In the genomic region with DNA sequence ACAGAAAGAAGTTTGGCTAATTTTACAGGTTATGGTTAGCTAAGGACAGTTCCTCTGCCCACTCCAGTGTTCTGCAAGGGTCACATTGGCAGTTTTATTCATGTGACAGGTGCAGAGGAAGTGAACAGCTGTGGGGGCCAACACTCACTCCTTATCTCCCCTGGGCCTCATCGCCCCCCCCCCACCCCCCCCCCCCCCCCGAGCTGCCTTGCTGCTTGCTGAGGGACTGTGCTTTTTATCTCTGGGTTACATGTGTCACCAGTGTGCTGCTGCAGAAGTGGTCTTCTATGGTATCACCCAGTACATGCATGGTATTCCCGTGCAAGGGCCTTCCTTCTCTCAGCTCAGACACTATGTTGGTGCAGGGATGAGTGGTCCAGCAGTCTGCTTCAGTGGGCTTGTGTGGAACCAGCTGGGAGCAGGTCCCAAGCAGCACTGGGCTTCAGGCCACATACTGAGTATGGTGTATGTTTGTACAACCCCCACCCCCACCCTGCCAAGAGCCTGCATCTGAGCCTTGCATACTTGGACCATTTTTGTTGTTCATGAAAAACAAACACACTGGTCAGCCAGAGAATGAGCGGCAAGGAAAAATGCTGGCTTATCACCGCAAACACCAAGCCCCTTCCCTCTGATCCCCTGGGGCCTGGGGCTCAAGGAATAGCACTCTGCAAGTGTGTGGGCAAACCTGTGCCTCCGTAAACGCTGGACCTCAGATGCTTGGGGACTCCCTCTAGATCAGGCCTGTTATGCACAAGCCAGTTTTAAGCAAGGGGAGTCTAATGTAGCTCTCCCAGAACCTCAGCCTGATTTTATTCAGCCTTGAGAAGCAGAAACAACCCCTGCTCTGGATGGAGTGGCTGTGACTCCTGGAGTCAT, we compare ENCODE assay signal across 8 mouse cellular contexts. TPM values are rescaled to one million over a fixed set of nuclear protein-coding genes. Genes with fewer than 3 reads are reported as not detected.
A peak's percentile ranks its signal among the peaks of the same experiment; 100 is the strongest.
DNase-seq lines count a peak whose midpoint lies in the region; ATAC-seq and TF ChIP-seq lines count a peak whose summit lies in the region.

No protein-coding gene starts in this region.

- no peak for DNase-seq in forebrain, embryonic 10.5 days (ENCODE audit: extremely low spot score, low spot score)
- no peak for DNase-seq in forebrain, embryonic 14.5 days (ENCODE audit: low spot score)
- no peak for DNase-seq in thymus, adult 2 months
- no peak for DNase-seq in thymus, adult 18-20 months
- peak in 2 of 3 experiments; percentile 38 to 49 for DNase-seq in liver, embryonic 14.5 days (ENCODE audit: low read depth in 3 of 3, low spot score in 3 of 3)
- DNase-seq in thymus, postnatal 36 days, result peak; percentile 26 to 29
- DNase-seq in urinary bladder, postnatal 4 days (ENCODE audit: low spot score in 2 of 2), result no peak
- no peak for DNase-seq in adrenal gland, adult (ENCODE audit: inconsistent age in 2 of 2, low spot score in 1 of 2)

- peak overlapping the region; percentile 80 for H3K27ac ChIP-seq in forebrain, embryonic 10.5 days
- H3K27ac ChIP-seq in forebrain, embryonic 14.5 days (ENCODE audit: low read depth, low read length), result no peak overlapping the region
- peak overlapping the region; percentile 59 for H3K27ac ChIP-seq in thymus, adult 2 months (ENCODE audit: control insufficient read depth, insufficient read depth, low read length)
- H3K27ac ChIP-seq in liver, embryonic 14.5 days, result peak overlapping the region; percentile 66

- peak; percentile 57 for TF ChIP-seq EP300 in liver, embryonic 14.5 days (IDR thresholded peaks at IDR 0.05; ENCODE audit: low read depth)

- no peak overlapping the region for H3K4me3 ChIP-seq in forebrain, embryonic 10.5 days
- no peak overlapping the region for H3K4me3 ChIP-seq in forebrain, embryonic 14.5 days (ENCODE audit: low read depth, low read length)
- no peak overlapping the region for H3K4me3 ChIP-seq in thymus, adult 2 months (ENCODE audit: control insufficient read depth, insufficient read depth, low read length)
- H3K4me3 ChIP-seq in liver, embryonic 14.5 days (ENCODE audit: insufficient read depth in 1 of 2, low read depth in 2 of 2, low read length in 2 of 2), result no peak overlapping the region

- no peaks in the 10 kb centered on the region; the same call in none of the 2 replicates for H3K36me3 ChIP-seq in forebrain, embryonic 10.5 days (replicated peaks)
- H3K36me3 ChIP-seq in forebrain, embryonic 14.5 days (ENCODE audit: control insufficient read depth, insufficient read depth, low read length), result no peaks in the 10 kb centered on the region
- no peaks in the 10 kb centered on the region for H3K36me3 ChIP-seq in thymus, adult 2 months (ENCODE audit: control insufficient read depth, insufficient read depth, low read length)
- H3K36me3 ChIP-seq in liver, embryonic 14.5 days (replicated peaks; ENCODE audit: control insufficient read depth, insufficient read depth, low read depth), result no peaks in the 10 kb centered on the region

- no peak overlapping the region for H3K4me2 ChIP-seq in forebrain, embryonic 14.5 days (ENCODE audit: low read length)
- peak overlapping the region; percentile 59 for H3K4me2 ChIP-seq in liver, embryonic 14.5 days (ENCODE audit: low read depth)

- H3K9me3 ChIP-seq in forebrain, embryonic 10.5 days, result no peaks in the 10 kb centered on the region
- no peaks in the 10 kb centered on the region for H3K9me3 ChIP-seq in forebrain, embryonic 14.5 days (replicated peaks; ENCODE audit: control insufficient read depth, low read length)
- H3K9me3 ChIP-seq in liver, embryonic 14.5 days (ENCODE audit: control insufficient read depth, low read length), result no peaks in the 10 kb centered on the region

- no peak for TF ChIP-seq POLR2A in thymus, adult 2 months (IDR thresholded peaks at IDR 0.05; ENCODE audit: control insufficient read depth, extremely low read depth, insufficient read depth, low read length, poor library complexity)

- 60% methylated on average over 6 of the region's 7 CpGs for WGBS in forebrain, embryonic 10.5 days
- WGBS in forebrain, embryonic 14.5 days, result 54% methylated on average over 5 of the region's 7 CpGs
- 59% methylated on average over 6 of the region's 7 CpGs for WGBS in thymus, adult 2 months
- WGBS in liver, embryonic 14.5 days (ENCODE audit: insufficient replicate concordance), result 24% methylated on average over 7 of the region's 7 CpGs

- H3K27me3 ChIP-seq in forebrain, embryonic 10.5 days (ENCODE audit: poor library complexity, severe bottlenecking), result no peaks in the 10 kb centered on the region
- no peaks in the 10 kb centered on the region for H3K27me3 ChIP-seq in forebrain, embryonic 14.5 days (replicated peaks; ENCODE audit: control insufficient read depth, insufficient read depth, low read length)
- H3K27me3 ChIP-seq in thymus, adult 2 months (ENCODE audit: control insufficient read depth, insufficient read depth, low read length), result no peaks in the 10 kb centered on the region
- H3K27me3 ChIP-seq in liver, embryonic 14.5 days (ENCODE audit: control insufficient read depth, insufficient read depth, low read length), result no peaks in the 10 kb centered on the region

- no peak for TF ChIP-seq CTCF in thymus, adult 2 months (IDR thresholded peaks at IDR 0.05; ENCODE audit: borderline replicate concordance, control insufficient read depth, extremely low read depth, insufficient read depth, low read length, poor library complexity)
- TF ChIP-seq CTCF in liver, embryonic 14.5 days (IDR thresholded peaks at IDR 0.05; ENCODE audit: low read depth), result no peak

- no peak for ATAC-seq in forebrain, embryonic 14.5 days
- peak; percentile 80 for ATAC-seq in liver, embryonic 14.5 days (ENCODE audit: insufficient read depth)

- no peak overlapping the region for H3K9ac ChIP-seq in forebrain, embryonic 14.5 days (ENCODE audit: low read length)
- H3K9ac ChIP-seq in liver, embryonic 14.5 days (replicated peaks), result peak overlapping the region; percentile 31

- H3K4me1 ChIP-seq in forebrain, embryonic 10.5 days, result peaks cover 89% of the 10 kb centered on the region
- H3K4me1 ChIP-seq in forebrain, embryonic 14.5 days (ENCODE audit: control insufficient read depth, insufficient read depth, low read length), result peaks cover 31% of the 10 kb centered on the region
- peaks cover 39% of the 10 kb centered on the region for H3K4me1 ChIP-seq in thymus, adult 2 months (replicated peaks; ENCODE audit: control insufficient read depth, insufficient read depth, low read length)
- peaks cover 38 to 50% of the 10 kb centered on the region in 2 experiments for H3K4me1 ChIP-seq in liver, embryonic 14.5 days (replicated peaks; ENCODE audit: control insufficient read depth in 2 of 2, insufficient read depth in 2 of 2, low read length in 1 of 2)

RNA-seq across cellular contexts. Expression of a gene that starts 38.2 kb away (rescaled TPM):
- polyA plus RNA-seq in forebrain, embryonic 10.5 days (2016; fragmentation: Nextera tagmentation; extraction: Ambion mirVana), result 31.6 and 35.1 TPM in 2 replicates
- 22.0 and 23.5 TPM in 2 replicates for polyA plus RNA-seq in forebrain, embryonic 14.5 days (2014; fragmentation: Nextera tagmentation; extraction: Ambion mirVana)
- polyA plus RNA-seq in thymus, adult 2 months (2012; rRNA removed), result 10.6 and 10.7 TPM in 2 replicates
- polyA plus RNA-seq in liver, embryonic 14.5 days (2012; rRNA removed), result 79.9 and 113 TPM in 2 replicates
- polyA plus RNA-seq in liver, embryonic 14.5 days (2014; fragmentation: Nextera tagmentation; extraction: Ambion mirVana), result 110 and 112 TPM in 2 replicates

RNA-seq across cellular contexts. Expression of a gene that starts 38.7 kb away (rescaled TPM):
- 58.1 and 60.1 TPM in 2 replicates for polyA plus RNA-seq in forebrain, embryonic 10.5 days (2016; fragmentation: Nextera tagmentation; extraction: Ambion mirVana)
- polyA plus RNA-seq in forebrain, embryonic 14.5 days (2014; fragmentation: Nextera tagmentation; extraction: Ambion mirVana), result 54.6 and 71.9 TPM in 2 replicates
- 104 and 108 TPM in 2 replicates for polyA plus RNA-seq in thymus, adult 2 months (2012; rRNA removed)
- 73.8 and 84.7 TPM in 2 replicates for polyA plus RNA-seq in liver, embryonic 14.5 days (2012; rRNA removed)
- 69.8 and 80.4 TPM in 2 replicates for polyA plus RNA-seq in liver, embryonic 14.5 days (2014; fragmentation: Nextera tagmentation; extraction: Ambion mirVana)

RNA-seq across cellular contexts. Expression of a gene that starts 40.0 kb away (rescaled TPM):
- polyA plus RNA-seq in forebrain, embryonic 10.5 days (2016; fragmentation: Nextera tagmentation; extraction: Ambion mirVana), result 116 TPM in 2 replicates
- polyA plus RNA-seq in forebrain, embryonic 14.5 days (2014; fragmentation: Nextera tagmentation; extraction: Ambion mirVana), result 46.8 and 47.8 TPM in 2 replicates
- 52.3 and 56.0 TPM in 2 replicates for polyA plus RNA-seq in thymus, adult 2 months (2012; rRNA removed)
- 6.0 and 6.4 TPM in 2 replicates for polyA plus RNA-seq in liver, embryonic 14.5 days (2012; rRNA removed)
- 4.7 and 7.4 TPM in 2 replicates for polyA plus RNA-seq in liver, embryonic 14.5 days (2014; fragmentation: Nextera tagmentation; extraction: Ambion mirVana)

RNA-seq across cellular contexts. Expression of a gene that starts 40.0 kb away (rescaled TPM):
- polyA plus RNA-seq in forebrain, embryonic 10.5 days (2016; fragmentation: Nextera tagmentation; extraction: Ambion mirVana), result 35.7 and 37.1 TPM in 2 replicates
- 78.7 and 81.3 TPM in 2 replicates for polyA plus RNA-seq in forebrain, embryonic 14.5 days (2014; fragmentation: Nextera tagmentation; extraction: Ambion mirVana)
- 53.7 and 67.3 TPM in 2 replicates for polyA plus RNA-seq in thymus, adult 2 months (2012; rRNA removed)
- 44.3 and 44.5 TPM in 2 replicates for polyA plus RNA-seq in liver, embryonic 14.5 days (2012; rRNA removed)
- polyA plus RNA-seq in liver, embryonic 14.5 days (2014; fragmentation: Nextera tagmentation; extraction: Ambion mirVana), result 58.8 and 70.3 TPM in 2 replicates

Comparison
In these comparisons a context has a peak if more than half of its experiments do, and no peak if none do; other contexts are left out.
1. DNase-seq: peak in liver, embryonic 14.5 days (2 of 3) and thymus, postnatal 36 days (2 of 2); none in forebrain, embryonic 10.5 days (single experiment), forebrain, embryonic 14.5 days (single experiment), thymus, adult 2 months (single experiment), thymus, adult 18-20 months (0 of 2), urinary bladder, postnatal 4 days (0 of 2) and adrenal gland, adult (0 of 2).